25 mouse cellular contexts compared by ENCODE assay signal in genomic region chr9:90169965-90170364, GRCm38 (mm10). TPM values are rescaled to one million over a fixed set of nuclear protein-coding genes. Genes with fewer than 3 reads are reported as not detected.
DNase-seq lines count a peak whose midpoint lies in the region; ATAC-seq and TF ChIP-seq lines count a peak whose summit lies in the region.
"Had no signal": no experiment of that assay in that cellular context is flagged by ENCODE, and none has a peak within 500 bp of the region (broad histone marks: within the 10 kb centered on the region; RNA-seq: fewer than 3 reads in every experiment).

No protein-coding gene starts in this region.

- H3K4me3 ChIP-seq in forebrain, embryonic 14.5 days (ENCODE audit: low read depth, low read length), result no peak overlapping the region
- H3K4me3 ChIP-seq in forebrain, embryonic 12.5 days (replicated peaks), result no peak overlapping the region
- H3K4me3 ChIP-seq in midbrain, embryonic 11.5 days (ENCODE audit: low read depth, low read length), result no peak overlapping the region
- H3K4me3 ChIP-seq in midbrain, postnatal 0 days (ENCODE audit: low read depth, low read length), result no peak overlapping the region
- no peak overlapping the region for H3K4me3 ChIP-seq in forebrain, postnatal 0 days (ENCODE audit: low read depth, low read length)
- H3K4me3 ChIP-seq: embryonic facial prominence, embryonic 13.5 days; erythroblast, embryonic 14.5 days; gastrocnemius, adult 2 months; heart, embryonic 15.5 days; hindbrain, embryonic 15.5 days; midbrain, embryonic 12.5 days had no signal

- H3K9ac ChIP-seq in forebrain, embryonic 14.5 days (ENCODE audit: low read length), result no peak overlapping the region
- H3K9ac ChIP-seq in forebrain, embryonic 12.5 days, result no peak overlapping the region
- no peak overlapping the region for H3K9ac ChIP-seq in midbrain, embryonic 11.5 days (ENCODE audit: low read length)
- H3K9ac ChIP-seq in midbrain, postnatal 0 days (replicated peaks; ENCODE audit: low read length, poor library complexity, severe bottlenecking), result no peak overlapping the region
- no peak overlapping the region for H3K9ac ChIP-seq in forebrain, postnatal 0 days
- H3K9ac ChIP-seq: embryonic facial prominence, embryonic 13.5 days; heart, embryonic 15.5 days; hindbrain, embryonic 15.5 days; midbrain, embryonic 12.5 days had no signal

- no peaks in the 10 kb centered on the region for H3K9me3 ChIP-seq in forebrain, embryonic 14.5 days (replicated peaks; ENCODE audit: control insufficient read depth, low read length)
- H3K9me3 ChIP-seq in forebrain, embryonic 12.5 days, result no peaks in the 10 kb centered on the region
- H3K9me3 ChIP-seq in midbrain, embryonic 11.5 days (ENCODE audit: control insufficient read depth, low read length), result no peaks in the 10 kb centered on the region
- no peaks in the 10 kb centered on the region for H3K9me3 ChIP-seq in midbrain, postnatal 0 days (ENCODE audit: low read length)
- H3K9me3 ChIP-seq in forebrain, postnatal 0 days (ENCODE audit: low read length), result no peaks in the 10 kb centered on the region
- H3K9me3 ChIP-seq: embryonic facial prominence, embryonic 13.5 days; heart, embryonic 15.5 days; hindbrain, embryonic 15.5 days; midbrain, embryonic 12.5 days had no signal

- H3K4me1 ChIP-seq in forebrain, embryonic 14.5 days (ENCODE audit: control insufficient read depth, insufficient read depth, low read length), result no peaks in the 10 kb centered on the region; the same call in 1 of the 2 replicates
- H3K4me1 ChIP-seq in forebrain, embryonic 12.5 days, result peaks cover 5% of the 10 kb centered on the region
- 0 out of 2 replicates have a peak, but pooled peaks cover 2% of the 10 kb centered on the region for H3K4me1 ChIP-seq in midbrain, embryonic 11.5 days (ENCODE audit: control insufficient read depth, insufficient read depth, low read length)
- H3K4me1 ChIP-seq in midbrain, postnatal 0 days (ENCODE audit: insufficient read depth, low read length), result no peaks in the 10 kb centered on the region
- H3K4me1 ChIP-seq in forebrain, postnatal 0 days (ENCODE audit: insufficient read depth), result 0 out of 2 replicates have a peak, but pooled peaks cover 7% of the 10 kb centered on the region
- H3K4me1 ChIP-seq: embryonic facial prominence, embryonic 13.5 days had no signal

- H3K27me3 ChIP-seq in forebrain, embryonic 14.5 days (replicated peaks; ENCODE audit: control insufficient read depth, insufficient read depth, low read length), result no peaks in the 10 kb centered on the region
- H3K27me3 ChIP-seq in forebrain, embryonic 12.5 days, result no peaks in the 10 kb centered on the region
- H3K27me3 ChIP-seq in midbrain, embryonic 11.5 days (ENCODE audit: control insufficient read depth, insufficient read depth, low read length), result no peaks in the 10 kb centered on the region
- no peaks in the 10 kb centered on the region for H3K27me3 ChIP-seq in midbrain, postnatal 0 days (ENCODE audit: insufficient read depth, low read length)
- H3K27me3 ChIP-seq in forebrain, postnatal 0 days (ENCODE audit: insufficient read depth, low read length), result no peaks in the 10 kb centered on the region
- H3K27me3 ChIP-seq: embryonic facial prominence, embryonic 13.5 days; heart, embryonic 15.5 days; hindbrain, embryonic 15.5 days; midbrain, embryonic 12.5 days had no signal

- TF ChIP-seq CTCF in midbrain, postnatal 0 days (IDR thresholded peaks at IDR 0.05), result no peak
- TF ChIP-seq CTCF in forebrain, postnatal 0 days (IDR thresholded peaks at IDR 0.05; ENCODE audit: low read depth), result no peak

- no peak overlapping the region for H3K27ac ChIP-seq in forebrain, embryonic 14.5 days (ENCODE audit: low read depth, low read length)
- no peak overlapping the region for H3K27ac ChIP-seq in forebrain, embryonic 12.5 days
- no peak overlapping the region for H3K27ac ChIP-seq in midbrain, embryonic 11.5 days (ENCODE audit: low read depth, low read length)
- H3K27ac ChIP-seq in midbrain, postnatal 0 days (ENCODE audit: low read depth, low read length), result no peak overlapping the region
- H3K27ac ChIP-seq in forebrain, postnatal 0 days (ENCODE audit: low read depth, low read length), result no peak overlapping the region
- H3K27ac ChIP-seq: embryonic facial prominence, embryonic 13.5 days; gastrocnemius, adult 2 months; heart, embryonic 15.5 days; hindbrain, embryonic 15.5 days; midbrain, embryonic 12.5 days had no signal

- peaks cover 37% of the 10 kb centered on the region for H3K36me3 ChIP-seq in forebrain, embryonic 14.5 days (ENCODE audit: control insufficient read depth, insufficient read depth, low read length)
- peaks cover 36% of the 10 kb centered on the region for H3K36me3 ChIP-seq in forebrain, embryonic 12.5 days (replicated peaks)
- H3K36me3 ChIP-seq in midbrain, embryonic 11.5 days (ENCODE audit: control insufficient read depth, insufficient read depth, low read length), result peaks cover 9% of the 10 kb centered on the region
- peaks cover 3% of the 10 kb centered on the region for H3K36me3 ChIP-seq in midbrain, postnatal 0 days (ENCODE audit: insufficient read depth, low read length)
- H3K36me3 ChIP-seq in forebrain, postnatal 0 days (ENCODE audit: insufficient read depth), result peaks cover 29% of the 10 kb centered on the region
- H3K36me3 ChIP-seq: G1E had no signal

- ATAC-seq in forebrain, embryonic 14.5 days, result peak; percentile 70
- no peak for ATAC-seq in forebrain, embryonic 12.5 days (ENCODE audit: low FRiP score)
- ATAC-seq in midbrain, embryonic 11.5 days (ENCODE audit: low FRiP score), result no peak
- no peak for ATAC-seq in midbrain, postnatal 0 days (ENCODE audit: low FRiP score)
- peak; percentile 30; the same call in 1 of the 2 replicates for ATAC-seq in forebrain, postnatal 0 days
- ATAC-seq: activated CD4-positive, CD25-positive, alpha-beta regulatory T cell, adult 4 months; lung, postnatal 0 days had no signal

- WGBS in forebrain, embryonic 14.5 days, result 53% methylated on average over 4 of the region's 4 CpGs
- WGBS in forebrain, embryonic 12.5 days, result 77% methylated on average over 4 of the region's 4 CpGs
- 89% methylated on average over 4 of the region's 4 CpGs for WGBS in midbrain, embryonic 11.5 days
- WGBS in midbrain, postnatal 0 days, result 63% methylated on average over 4 of the region's 4 CpGs
- WGBS in forebrain, postnatal 0 days, result 48% methylated on average over 4 of the region's 4 CpGs

- no peak overlapping the region for H3K4me2 ChIP-seq in forebrain, embryonic 14.5 days (ENCODE audit: low read length)
- H3K4me2 ChIP-seq in forebrain, embryonic 12.5 days, result no peak overlapping the region
- no peak overlapping the region for H3K4me2 ChIP-seq in midbrain, embryonic 11.5 days
- H3K4me2 ChIP-seq in midbrain, postnatal 0 days (ENCODE audit: low read depth, low read length, poor library complexity, severe bottlenecking), result no peak overlapping the region
- no peak overlapping the region for H3K4me2 ChIP-seq in forebrain, postnatal 0 days (ENCODE audit: low read depth)
- H3K4me2 ChIP-seq: embryonic facial prominence, embryonic 13.5 days; heart, embryonic 15.5 days; hindbrain, embryonic 15.5 days; midbrain, embryonic 12.5 days had no signal

- peak; percentile 56 for DNase-seq in forebrain, embryonic 14.5 days (ENCODE audit: low spot score)
- DNase-seq in midbrain, embryonic 11.5 days (ENCODE audit: low spot score, missing footprints), result peak; percentile 57
- DNase-seq in midbrain, postnatal 0 days (ENCODE audit: low spot score), result no peak
- DNase-seq in cerebellum, adult 9-11 months, result peak; percentile 66
- DNase-seq in forebrain, postnatal 0 days, result peak; percentile 21
- no peak for DNase-seq in kidney, adult 18-20 months
- DNase-seq in kidney, adult 11 months, result no peak
- DNase-seq: adrenal gland, adult 8-10 months; embryo, embryonic 11 days; gastrocnemius, adult 2 months; kidney, adult 9 months; kidney, postnatal 14 days; right cerebral cortex, postnatal 14 days had no signal

RNA-seq across cellular contexts. Expression of gene Adamts7, which starts 7.1 kb away (rescaled TPM):
- polyA plus RNA-seq in forebrain, embryonic 14.5 days (2014; fragmentation: Nextera tagmentation; extraction: Ambion mirVana), result 9.4 and 9.7 TPM in 2 replicates
- polyA plus RNA-seq in forebrain, embryonic 12.5 days (2016; fragmentation: Nextera tagmentation; extraction: Ambion mirVana), result 19.9 and 21.7 TPM in 2 replicates
- 11.4 and 11.5 TPM in 2 replicates for polyA plus RNA-seq in midbrain, embryonic 11.5 days (2014; fragmentation: Nextera tagmentation; extraction: Ambion mirVana)
- 8.9 and 12.5 TPM in 2 replicates for total RNA-seq in midbrain, postnatal 0 days (2014; rRNA removed)
- polyA plus RNA-seq in midbrain, postnatal 0 days (2015; fragmentation: Nextera tagmentation; extraction: Ambion mirVana), result 2.5 and 3.1 TPM in 2 replicates
- 10.9 and 15.9 TPM in 2 replicates for total RNA-seq in forebrain, postnatal 0 days (2014; rRNA removed)
- polyA plus RNA-seq in forebrain, postnatal 0 days (2015; fragmentation: Nextera tagmentation; extraction: Ambion mirVana), result 4.1 and 4.9 TPM in 2 replicates
- total RNA-seq: G1E; hematopoietic stem cell, adult 5-6 weeks; monocyte, adult 5-6 weeks; neutrophil, adult 5-6 weeks had no signal
- polyA plus RNA-seq: activated CD4-positive, CD25-positive, alpha-beta regulatory T cell, adult 4 months; G1E had no signal

RNA-seq across cellular contexts. Expression of gene Morf4l1, which starts 55.4 kb away (rescaled TPM):
- 546 and 597 TPM in 2 replicates for polyA plus RNA-seq in forebrain, embryonic 14.5 days (2014; fragmentation: Nextera tagmentation; extraction: Ambion mirVana)
- polyA plus RNA-seq in forebrain, embryonic 12.5 days (2016; fragmentation: Nextera tagmentation; extraction: Ambion mirVana), result 497 and 513 TPM in 2 replicates
- polyA plus RNA-seq in midbrain, embryonic 11.5 days (2014; fragmentation: Nextera tagmentation; extraction: Ambion mirVana), result 573 and 605 TPM in 2 replicates
- 241 and 283 TPM in 2 replicates for total RNA-seq in midbrain, postnatal 0 days (2014; rRNA removed)
- polyA plus RNA-seq in midbrain, postnatal 0 days (2015; fragmentation: Nextera tagmentation; extraction: Ambion mirVana), result 652 and 688 TPM in 2 replicates
- 295 and 321 TPM in 2 replicates for total RNA-seq in forebrain, postnatal 0 days (2014; rRNA removed)
- 636 and 638 TPM in 2 replicates for polyA plus RNA-seq in forebrain, postnatal 0 days (2015; fragmentation: Nextera tagmentation; extraction: Ambion mirVana)

Comparison
In these comparisons a context has a peak if more than half of its experiments do, and no peak if none do; other contexts are left out.
1. ATAC-seq: peak in forebrain, embryonic 14.5 days (single experiment) and forebrain, postnatal 0 days (single experiment); none in forebrain, embryonic 12.5 days (single experiment), midbrain, embryonic 11.5 days (single experiment) and midbrain, postnatal 0 days (single experiment).
2. DNase-seq: peak in forebrain, embryonic 14.5 days (single experiment), midbrain, embryonic 11.5 days (single experiment), cerebellum, adult 9-11 months (single experiment) and forebrain, postnatal 0 days (single experiment); none in midbrain, postnatal 0 days (single experiment), kidney, adult 18-20 months (single experiment) and kidney, adult 11 months (single experiment).